Mouse (Mus musculus) spleen, adult 2 months (tissue): Measurements from ENCODE around the gene Cog5.

Source experiments
- CTCF ChIP-seq: fragments of 200-500 bp; IDR thresholded peaks from 2 replicates; pipeline ENCODE4 v1.5.1; 2011; ENCODE audit warnings: mild to moderate bottlenecking, inconsistent platforms; ENCODE audit not compliant: insufficient read depth, insufficient read length, insufficient replicate concordance; ENCODE audit errors: extremely low read depth
- POLR2A ChIP-seq: fragments of 200-500 bp; IDR thresholded peaks from 2 replicates; pipeline ENCODE4 v1.6.1; 2011; ENCODE audit warnings: low read depth, low read length, inconsistent platforms

- TF ChIP-seq CTCF (no peak), POLR2A (no peak)
Observed at GRCm38 (mm10) chr12:31608138-31608537, 46.5 kb upstream of the Cog5 start.
